Mouse (Mus musculus) midbrain, embryonic 11.5 days (tissue): ENCODE results near the gene Ccdc107. TPM values are rescaled to one million over a fixed set of nuclear protein-coding genes. Genes with fewer than 3 reads are reported as not detected.

ENCODE experiments used
- ATAC-seq: fragments of 200-750 bp; cut with Nextera tagmentation; 2 replicates; pipeline ENCODE4 v1.8.0; 2017; ENCODE audit warnings: moderate TSS enrichment, moderate library complexity; ENCODE audit not compliant: low FRiP score
- DNase-seq: peaks from one replicate; pipeline ENCODE4 v3.0.0; 2015; ENCODE audit warnings: low spot score; ENCODE audit errors: missing footprints
- H3K27ac ChIP-seq: fragments of 300-500 bp; sonication (generic); 2 replicates; pipeline ENCODE4 v1.5.1; 2014; ENCODE audit warnings: low read depth, low read length
- H3K27me3 ChIP-seq: fragments of 300-500 bp; sonication (generic); 2 replicates; pipeline ENCODE4 v1.6.1; 2014; ENCODE audit warnings: mild to moderate bottlenecking, low read length, moderate library complexity, mixed read lengths; ENCODE audit not compliant: control insufficient read depth, insufficient read depth
- H3K36me3 ChIP-seq: fragments of 300-500 bp; sonication (generic); 2 replicates; pipeline ENCODE4 v1.6.1; 2014; ENCODE audit warnings: mild to moderate bottlenecking, low read length, moderate library complexity, mixed read lengths; ENCODE audit not compliant: control insufficient read depth, insufficient read depth
- H3K4me1 ChIP-seq: fragments of 300-500 bp; sonication (generic); 2 replicates; pipeline ENCODE4 v1.6.1; 2014; ENCODE audit warnings: low read length; ENCODE audit not compliant: control insufficient read depth, insufficient read depth
- H3K4me2 ChIP-seq: fragments of 300-500 bp; sonication (generic); 2 replicates; pipeline ENCODE4 v1.6.1; 2014; ENCODE audit warnings: mild to moderate bottlenecking, moderate library complexity
- H3K4me3 ChIP-seq: fragments of 300-500 bp; sonication (generic); 2 replicates; pipeline ENCODE4 v1.5.1; 2014; ENCODE audit warnings: low read depth, low read length
- H3K9ac ChIP-seq: fragments of 300-500 bp; sonication (generic); 2 replicates; pipeline ENCODE4 v1.6.1; 2014; ENCODE audit warnings: low read length
- H3K9me3 ChIP-seq: fragments of 300-500 bp; sonication (generic); 2 replicates; pipeline ENCODE4 v1.6.1; 2016; ENCODE audit warnings: low read length; ENCODE audit not compliant: control insufficient read depth
- WGBS: fragments of 180-500 bp; shearing (Covaris S2); extraction: QIAGEN DNeasy Blood & Tissue Kit; methylation state at CpG from one replicate; pipeline ENCODE4 v1.1.7; 2014; 5-methylcytosine and 5-hydroxymethylcytosine counted together
- polyA plus RNA-seq: library from polyadenylated mRNA; unstranded; fragments of >200 nt; fragmentation: Nextera tagmentation; extraction: Ambion mirVana; gene quantifications from 2 replicates; pipeline ENCODE4 v1.2.1, GENCODE M21; 2014

Gene Ccdc107
- polyA plus RNA-seq, 1 experiment from 2014 or later, result 48.8 TPM

DNA sequence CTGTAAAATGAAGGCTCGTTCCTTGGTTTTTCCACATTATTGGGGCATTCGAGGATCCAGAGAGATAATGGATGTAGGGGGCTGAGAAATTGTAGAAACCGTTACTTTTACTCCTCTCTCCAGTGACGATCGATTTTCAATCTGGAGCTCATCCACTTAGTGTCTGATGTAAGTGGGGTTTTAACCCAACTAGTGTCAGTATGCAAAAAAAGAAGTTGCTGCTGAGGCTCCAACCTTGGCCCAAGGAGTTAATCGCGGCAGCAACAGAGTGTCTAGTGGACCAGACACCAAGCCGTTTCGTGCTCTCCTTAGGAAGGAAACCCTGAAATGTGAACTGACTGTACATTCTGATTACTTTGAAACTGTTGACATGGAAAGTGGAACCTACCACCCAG lies 1.1 kb downstream of the Ccdc107 start:
- Histone ChIP-seq H3K27me3 (no peaks in the 10 kb centered on the region), H3K4me3 (peak overlapping the region; percentile 75), H3K27ac (peak overlapping the region; percentile 68; the same call in 1 of the 2 replicates), H3K36me3 (no peaks in the 10 kb centered on the region), H3K9me3 (no peaks in the 10 kb centered on the region), H3K4me2 (peak overlapping the region; percentile 70), H3K4me1 (peaks cover 28% of the 10 kb centered on the region), H3K9ac (peak overlapping the region; percentile 76)
- no peak for DNase-seq
- ATAC-seq, result no peak
- WGBS, result 5% methylated on average over 9 of the region's 9 CpGs

GRCm38 (mm10) chr4:43496587-43496986 lies 3.9 kb downstream of the Ccdc107 start:
- whole genome bisulfite sequencing, result 46% methylated on average over 6 of the region's 6 CpGs
- Histone ChIP-seq H3K27ac (no peak overlapping the region), H3K4me2 (0 out of 2 replicates have a peak overlapping the region, but pooled peaks have one; percentile 16), H3K27me3 (no peaks in the 10 kb centered on the region), H3K9me3 (no peaks in the 10 kb centered on the region), H3K4me1 (peaks cover 30% of the 10 kb centered on the region), H3K36me3 (no peaks in the 10 kb centered on the region), H3K4me3 (no peak overlapping the region), H3K9ac (no peak overlapping the region)
- ATAC-seq (no peak), DNase-seq (peak; percentile 83)

DNA sequence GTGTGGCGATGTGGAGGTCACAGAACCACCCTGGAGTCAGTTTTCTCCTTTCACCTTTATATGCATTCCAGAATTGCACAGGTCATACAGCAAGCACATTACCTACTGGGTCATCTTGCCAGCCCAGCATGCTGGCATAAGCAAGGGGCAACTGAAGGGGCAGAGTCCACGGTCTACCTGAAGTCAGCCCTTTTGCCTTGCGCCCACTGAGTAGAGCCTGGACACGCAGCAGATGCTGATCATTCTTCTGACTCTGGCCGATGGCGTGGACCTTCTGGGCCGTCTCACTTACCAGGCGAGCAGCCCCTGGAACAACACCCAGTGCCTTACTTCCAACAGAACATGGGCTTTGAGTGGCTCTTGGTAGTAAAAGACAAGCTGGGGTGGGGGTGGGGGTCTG lies 4.7 kb downstream of the Ccdc107 start:
- H3K36me3 ChIP-seq, result no peaks in the 10 kb centered on the region
- no peak overlapping the region for H3K9ac ChIP-seq
- ATAC-seq, result no peak
- H3K4me1 ChIP-seq, result peaks cover 30% of the 10 kb centered on the region
- H3K27ac ChIP-seq, result no peak overlapping the region
- no peak overlapping the region for H3K4me3 ChIP-seq
- no peaks in the 10 kb centered on the region for H3K27me3 ChIP-seq
- H3K9me3 ChIP-seq, result no peaks in the 10 kb centered on the region
- WGBS, result 94% methylated on average over 8 of the region's 8 CpGs
- peak overlapping the region; percentile 75; the same call in 1 of the 2 replicates for H3K4me2 ChIP-seq
- no peak for DNase-seq

GRCm38 (mm10) chr4:43497946-43498345 lies 5.2 kb downstream of the Ccdc107 start:
- WGBS, result 81% methylated on average over 4 of the region's 4 CpGs
- Histone ChIP-seq H3K9ac (peak overlapping the region; percentile 7; the same call in 1 of the 2 replicates), H3K27ac (no peak overlapping the region), H3K4me1 (peaks cover 30% of the 10 kb centered on the region), H3K4me2 (peak overlapping the region; percentile 75), H3K36me3 (no peaks in the 10 kb centered on the region), H3K4me3 (peak overlapping the region; percentile 57; the same call in 1 of the 2 replicates), H3K27me3 (no peaks in the 10 kb centered on the region), H3K9me3 (no peaks in the 10 kb centered on the region)
- DNase-seq (no peak), ATAC-seq (no peak)

DNA sequence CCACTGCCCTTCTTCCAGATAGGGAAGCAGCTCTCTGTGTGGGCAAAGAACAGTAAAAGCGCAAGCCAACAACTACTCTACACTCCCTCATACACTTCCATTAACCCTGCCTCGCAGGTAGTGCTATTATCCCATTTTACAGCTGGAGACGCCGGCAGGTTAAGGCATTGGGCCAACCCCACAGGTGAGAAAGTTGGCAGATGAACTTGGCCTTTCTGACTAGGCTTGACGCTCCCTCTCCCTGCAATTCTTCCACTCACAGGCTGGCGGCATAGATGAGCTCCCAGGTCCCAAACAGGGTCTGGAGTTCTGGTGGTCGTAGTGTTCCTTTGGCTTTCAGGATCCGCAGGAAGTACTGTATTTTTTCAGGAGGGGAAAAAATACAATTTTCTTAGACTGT lies 6.3 kb downstream of the Ccdc107 start:
- Histone ChIP-seq H3K4me2 (peak overlapping the region; percentile 75), H3K9ac (peak overlapping the region; percentile 70), H3K4me3 (peak overlapping the region; percentile 57), H3K36me3 (no peaks in the 10 kb centered on the region), H3K9me3 (no peaks in the 10 kb centered on the region), H3K4me1 (peaks cover 30% of the 10 kb centered on the region), H3K27me3 (no peaks in the 10 kb centered on the region), H3K27ac (no peak overlapping the region)
- DNase-seq (peak; percentile 90), ATAC-seq (peak; percentile 45; the same call in 1 of the 2 replicates)
- 16% methylated on average over 8 of the region's 8 CpGs for WGBS

GRCm38 (mm10) chr4:43499407-43500333 lies 7.0 kb downstream of the Ccdc107 start, which contains the start of gene Arhgef39:
Arhgef39 (minus strand) TSS chr4:43499695.
- DNase-seq (peak; percentile 99), ATAC-seq (peak; percentile 89)
- Histone ChIP-seq H3K4me3 (peak within 1 kb of the TSS; percentile 57), H3K27ac (no peak within 1 kb of the TSS), H3K4me1 (peaks cover 25% of the 10 kb centered on the region), H3K9me3 (no peaks in the 10 kb centered on the region), H3K4me2 (peak within 1 kb of the TSS; percentile 75), H3K9ac (peak within 1 kb of the TSS; percentile 70), H3K27me3 (no peaks in the 10 kb centered on the region), H3K36me3 (no peaks in the 10 kb centered on the region)
- 9% methylated on average over 50 of the region's 50 CpGs for WGBS

- Histone ChIP-seq H3K9ac (no peak overlapping the region), H3K27ac (no peak overlapping the region), H3K4me2 (no peak overlapping the region), H3K36me3 (no peaks in the 10 kb centered on the region), H3K4me3 (no peak overlapping the region), H3K27me3 (peaks cover 14% of the 10 kb centered on the region), H3K9me3 (no peaks in the 10 kb centered on the region), H3K4me1 (peaks cover 10% of the 10 kb centered on the region)
- ATAC-seq (no peak), DNase-seq (no peak)
- WGBS, result 78% methylated on average over 2 of the region's 2 CpGs
Observed at GRCm38 (mm10) chr4:43503041-43503440, 10.3 kb downstream of the Ccdc107 start.

GRCm38 (mm10) chr4:43503506-43503905 lies 10.8 kb downstream of the Ccdc107 start:
- 87% methylated on average over 6 of the region's 6 CpGs for WGBS
- H3K27me3 ChIP-seq, result peaks cover 15% of the 10 kb centered on the region
- ATAC-seq, result no peak

DNA sequence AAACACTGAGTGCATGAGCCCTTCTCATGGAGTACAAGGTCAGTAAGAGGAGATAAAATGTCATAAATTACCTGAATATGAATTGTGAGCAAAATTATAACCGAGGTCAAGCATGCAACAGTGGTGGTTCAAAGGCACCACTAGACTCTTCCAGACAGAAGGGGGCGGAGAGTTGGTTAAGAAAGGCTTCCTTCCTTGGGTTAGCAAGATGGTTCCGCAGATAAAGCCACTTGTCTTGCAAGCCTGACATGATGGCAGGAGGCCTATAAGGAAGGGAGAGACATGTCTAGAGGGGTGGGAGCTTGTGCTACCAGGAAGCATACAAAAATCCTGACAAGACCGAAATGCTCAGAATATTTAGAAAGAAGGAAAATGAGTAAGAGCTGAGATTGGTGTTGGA lies 11.6 kb downstream of the Ccdc107 start:
- no peak overlapping the region for H3K9ac ChIP-seq

More at GRCm38 (mm10) chr4:43503506-43503905, 10.8 kb downstream of the Ccdc107 start:
- Histone ChIP-seq H3K36me3 (no peaks in the 10 kb centered on the region), H3K9me3 (no peaks in the 10 kb centered on the region), H3K9ac (no peak overlapping the region), H3K4me2 (no peak overlapping the region), H3K27ac (no peak overlapping the region), H3K4me1 (peaks cover 8% of the 10 kb centered on the region), H3K4me3 (no peak overlapping the region)
- no peak for DNase-seq

More for the DNA sequence above, 11.6 kb downstream of the Ccdc107 start:
- WGBS, result 80% methylated on average over 4 of the region's 4 CpGs
- DNase-seq (no peak), ATAC-seq (no peak)
- Histone ChIP-seq H3K9me3 (no peaks in the 10 kb centered on the region), H3K36me3 (no peaks in the 10 kb centered on the region), H3K27ac (no peak overlapping the region), H3K27me3 (peaks cover 21% of the 10 kb centered on the region), H3K4me3 (no peak overlapping the region), H3K4me1 (peaks cover 3% of the 10 kb centered on the region; the same call in 1 of the 2 replicates), H3K4me2 (no peak overlapping the region)
